32 mouse cellular contexts compared by ENCODE assay signal in the genomic region with DNA sequence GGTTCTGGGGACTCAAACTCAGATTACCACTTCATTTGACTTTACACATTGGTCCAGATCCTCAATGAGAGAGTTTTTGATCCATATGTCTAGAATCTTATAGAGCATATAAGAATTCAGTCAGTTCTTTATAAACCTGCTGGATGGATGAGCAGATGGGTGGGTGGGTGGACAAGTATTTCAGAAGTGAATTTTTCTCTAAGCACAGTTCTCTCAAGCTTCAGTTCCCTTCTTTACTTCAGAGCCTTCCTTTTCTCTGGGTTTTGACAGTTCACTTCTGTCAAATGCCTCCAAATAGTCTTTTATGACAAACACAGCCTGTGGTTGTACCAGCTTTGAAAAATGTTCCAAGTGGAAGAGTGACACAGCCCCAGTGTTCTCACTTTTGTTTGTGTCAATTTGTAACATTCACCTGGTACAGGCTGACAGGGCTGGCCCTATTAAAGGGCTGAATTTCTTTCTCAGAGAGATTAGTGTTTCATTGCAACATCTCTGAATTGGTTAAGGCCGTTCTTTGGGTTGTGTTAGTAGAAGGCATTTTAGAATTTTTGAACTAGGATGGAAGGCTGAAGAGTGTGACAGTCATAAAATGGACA.
A peak's percentile ranks its signal among the peaks of the same experiment; 100 is the strongest.
DNase-seq lines count a peak whose midpoint lies in the region; ATAC-seq lines count a peak whose summit lies in the region.
"Had no signal": no experiment of that assay in that cellular context is flagged by ENCODE, and none has a peak within 500 bp of the region (broad histone marks: within the 10 kb centered on the region; RNA-seq: fewer than 3 reads in every experiment).

No protein-coding gene starts in this region.

- H3K27me3 ChIP-seq in midbrain, embryonic 11.5 days (ENCODE audit: control insufficient read depth, insufficient read depth, low read length) = no peaks in the 10 kb centered on the region
- H3K27me3 ChIP-seq in midbrain, embryonic 15.5 days (replicated peaks) = no peaks in the 10 kb centered on the region
- H3K27me3 ChIP-seq: CH12.LX; embryonic facial prominence, embryonic 13.5 days; forebrain, embryonic 12.5 days; forebrain, embryonic 15.5 days; heart, embryonic 12.5 days; heart, embryonic 15.5 days; hindbrain, embryonic 13.5 days; intestine, embryonic 15.5 days; Patski had no signal

- no peak overlapping the region for H3K4me2 ChIP-seq in midbrain, embryonic 11.5 days
- no peak overlapping the region for H3K4me2 ChIP-seq in midbrain, embryonic 15.5 days
- H3K4me2 ChIP-seq: embryonic facial prominence, embryonic 13.5 days; forebrain, embryonic 12.5 days; forebrain, embryonic 15.5 days; heart, embryonic 12.5 days; heart, embryonic 15.5 days; hindbrain, embryonic 13.5 days; intestine, embryonic 15.5 days had no signal

- ATAC-seq in midbrain, embryonic 11.5 days (ENCODE audit: low FRiP score) = no peak
- ATAC-seq in midbrain, embryonic 15.5 days (replicated peaks) = no peak
- ATAC-seq: forebrain, embryonic 15.5 days; hindbrain, embryonic 16.5 days; intestine, embryonic 15.5 days; Patski had no signal

- H3K36me3 ChIP-seq in midbrain, embryonic 11.5 days (ENCODE audit: control insufficient read depth, insufficient read depth, low read length) = no peaks in the 10 kb centered on the region
- no peaks in the 10 kb centered on the region for H3K36me3 ChIP-seq in midbrain, embryonic 15.5 days (replicated peaks)
- H3K36me3 ChIP-seq: embryonic facial prominence, embryonic 10.5 days; embryonic facial prominence, embryonic 13.5 days; forebrain, embryonic 12.5 days; forebrain, embryonic 15.5 days; G1E; heart, embryonic 15.5 days; hindbrain, embryonic 10.5 days; intestine, embryonic 15.5 days had no signal

- no peaks in the 10 kb centered on the region for H3K4me1 ChIP-seq in midbrain, embryonic 11.5 days (ENCODE audit: control insufficient read depth, insufficient read depth, low read length)
- H3K4me1 ChIP-seq in midbrain, embryonic 15.5 days = peaks cover 5% of the 10 kb centered on the region
- H3K4me1 ChIP-seq: embryonic facial prominence, embryonic 10.5 days; embryonic facial prominence, embryonic 13.5 days; forebrain, embryonic 15.5 days; heart, embryonic 12.5 days; hindbrain, embryonic 10.5 days; intestine, embryonic 15.5 days had no signal

- WGBS in midbrain, embryonic 11.5 days = 92% methylated on average over 1 of the region's 1 CpGs
- 93% methylated on average over 1 of the region's 1 CpGs for WGBS in midbrain, embryonic 15.5 days

- no peak overlapping the region for H3K4me3 ChIP-seq in midbrain, embryonic 11.5 days (ENCODE audit: low read depth, low read length)
- no peak overlapping the region for H3K4me3 ChIP-seq in midbrain, embryonic 15.5 days
- H3K4me3 ChIP-seq: embryonic facial prominence, embryonic 10.5 days; embryonic facial prominence, embryonic 13.5 days; erythroblast, embryonic 14.5 days; forebrain, embryonic 12.5 days; forebrain, embryonic 15.5 days; heart, embryonic 12.5 days; heart, embryonic 15.5 days; hindbrain, embryonic 10.5 days; hindbrain, embryonic 13.5 days; intestine, embryonic 15.5 days had no signal

- no peaks in the 10 kb centered on the region for H3K9me3 ChIP-seq in midbrain, embryonic 11.5 days (ENCODE audit: control insufficient read depth, low read length)
- no peaks in the 10 kb centered on the region for H3K9me3 ChIP-seq in midbrain, embryonic 15.5 days
- H3K9me3 ChIP-seq: embryonic facial prominence, embryonic 10.5 days; embryonic facial prominence, embryonic 13.5 days; forebrain, embryonic 12.5 days; forebrain, embryonic 15.5 days; heart, embryonic 12.5 days; heart, embryonic 15.5 days; hindbrain, embryonic 10.5 days; hindbrain, embryonic 13.5 days; intestine, embryonic 15.5 days had no signal

- no peak overlapping the region for H3K9ac ChIP-seq in midbrain, embryonic 11.5 days (ENCODE audit: low read length)
- H3K9ac ChIP-seq in midbrain, embryonic 15.5 days = no peak overlapping the region
- H3K9ac ChIP-seq: embryonic facial prominence, embryonic 13.5 days; forebrain, embryonic 12.5 days; forebrain, embryonic 15.5 days; heart, embryonic 12.5 days; heart, embryonic 15.5 days; hindbrain, embryonic 13.5 days; intestine, embryonic 15.5 days had no signal

- H3K27ac ChIP-seq in midbrain, embryonic 11.5 days (ENCODE audit: low read depth, low read length) = no peak overlapping the region
- H3K27ac ChIP-seq in midbrain, embryonic 15.5 days = no peak overlapping the region
- H3K27ac ChIP-seq: embryonic facial prominence, embryonic 10.5 days; embryonic facial prominence, embryonic 13.5 days; forebrain, embryonic 12.5 days; forebrain, embryonic 15.5 days; heart, embryonic 15.5 days; hindbrain, embryonic 10.5 days; hindbrain, embryonic 13.5 days; intestine, embryonic 15.5 days had no signal

- peak; percentile 11 to 53 for DNase-seq in frontal cortex, adult 2 months (ENCODE audit: extremely low spot score in 1 of 2, low spot score in 1 of 2)
- DNase-seq in frontal cortex, postnatal 25 days (ENCODE audit: low spot score in 2 of 2) = no peak
- peak; percentile 75 for DNase-seq in midbrain, embryonic 11.5 days (ENCODE audit: low spot score, missing footprints)
- peak; percentile 65 for DNase-seq in brain, adult 2 months (ENCODE audit: low read depth, low spot score)
- no peak for DNase-seq in thymus, adult 18-20 months
- DNase-seq: adrenal gland, postnatal 10 days; adrenal gland, postnatal 36 days; B cell, adult 2 months; cerebellum, adult 11 months; cerebellum, adult 8-10 months; cerebellum, postnatal 10 days; cerebellum, postnatal 36 days; embryo, embryonic 11 days; gastrocnemius, postnatal 10 days; gastrocnemius, postnatal 36 days; heart, postnatal 10 days; heart, postnatal 36 days had no signal

Comparison
In these comparisons a context has a peak if more than half of its experiments do, and no peak if none do; other contexts are left out.
1. DNase-seq: peak in frontal cortex, adult 2 months (2 of 2), midbrain, embryonic 11.5 days (single experiment) and brain, adult 2 months (single experiment); none in frontal cortex, postnatal 25 days (0 of 2) and thymus, adult 18-20 months (0 of 2).